Mouse (Mus musculus): Measurements from ENCODE around the gene Sntg2.

Gene Sntg2

DNA sequence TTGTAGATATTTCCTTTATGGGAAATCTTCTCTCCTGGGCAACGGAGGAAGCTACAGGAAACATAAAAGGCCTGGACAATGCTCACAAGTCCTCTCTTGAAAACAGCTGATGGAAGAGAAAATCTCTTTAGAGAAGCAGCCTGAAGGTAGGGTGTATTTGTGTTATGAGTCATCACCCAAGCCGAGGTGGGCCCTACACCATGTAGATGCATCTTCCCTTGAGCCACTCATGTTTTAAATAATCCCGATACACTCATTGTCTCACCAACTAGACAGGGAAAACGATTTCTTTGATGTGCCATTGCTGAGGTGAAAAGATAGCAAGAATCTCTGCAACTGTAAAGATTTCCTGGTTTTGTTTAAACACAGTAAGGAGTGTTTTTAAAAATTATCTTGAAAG, 89.4 kb downstream of the Sntg2 start:
- DNase-seq (ENCODE audit: low spot score), result no peak

DNA sequence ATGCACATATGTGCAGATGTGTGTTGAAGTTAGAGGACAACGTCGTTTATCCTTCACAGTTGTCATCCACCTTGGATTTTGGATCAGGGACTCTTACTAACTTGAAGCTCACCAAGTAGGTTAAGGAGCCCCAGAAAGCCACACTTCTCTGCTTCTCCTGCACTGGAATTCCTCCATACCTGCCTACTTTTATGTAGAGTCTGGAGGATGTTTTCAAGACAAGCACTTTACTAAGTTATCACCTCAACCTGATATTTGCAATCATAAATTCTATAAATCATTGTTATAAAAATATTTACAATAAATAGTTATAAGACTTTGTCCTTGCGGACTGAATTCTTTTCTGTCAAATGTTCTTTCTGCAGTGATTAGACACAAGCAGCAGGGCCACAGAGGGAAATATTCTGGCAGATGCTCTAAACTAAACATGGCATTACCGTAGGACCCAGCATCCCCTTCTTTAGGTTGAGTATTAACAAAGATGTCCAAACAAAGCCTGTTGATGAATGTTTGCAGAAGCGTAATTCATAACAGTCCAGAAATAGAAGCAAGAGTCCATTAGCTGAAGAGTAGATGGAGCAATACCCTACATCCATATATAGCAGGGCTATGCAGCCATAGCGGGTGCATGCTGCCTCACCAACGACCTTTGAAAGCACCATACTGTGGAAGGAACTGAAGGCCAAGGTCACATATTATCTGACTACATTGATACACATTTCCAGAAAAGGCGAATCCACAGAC, 100.8 kb downstream of the Sntg2 start:
- no peak for DNase-seq (ENCODE audit: low spot score)

DNA sequence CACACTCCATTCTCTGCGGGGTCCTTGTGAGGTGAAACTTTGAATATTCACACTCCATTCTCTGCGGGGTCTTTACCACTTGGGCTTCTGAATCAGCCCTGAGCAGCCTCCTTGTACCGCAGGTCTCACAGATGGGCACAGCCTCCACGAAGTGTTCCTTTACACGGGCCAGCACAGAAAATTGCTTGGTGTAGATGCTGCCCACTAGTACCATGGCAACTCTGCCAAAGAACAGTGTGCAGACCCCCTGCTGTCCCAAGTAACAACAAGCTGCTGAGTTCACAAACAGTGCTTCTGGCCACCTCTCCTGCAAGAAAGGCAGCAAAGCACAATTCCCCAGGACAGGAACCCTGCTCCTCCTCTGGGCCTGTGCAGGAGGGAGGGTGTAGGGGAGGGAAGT, 109.0 kb downstream of the Sntg2 start:
- no peak for DNase-seq (ENCODE audit: low spot score)

DNA sequence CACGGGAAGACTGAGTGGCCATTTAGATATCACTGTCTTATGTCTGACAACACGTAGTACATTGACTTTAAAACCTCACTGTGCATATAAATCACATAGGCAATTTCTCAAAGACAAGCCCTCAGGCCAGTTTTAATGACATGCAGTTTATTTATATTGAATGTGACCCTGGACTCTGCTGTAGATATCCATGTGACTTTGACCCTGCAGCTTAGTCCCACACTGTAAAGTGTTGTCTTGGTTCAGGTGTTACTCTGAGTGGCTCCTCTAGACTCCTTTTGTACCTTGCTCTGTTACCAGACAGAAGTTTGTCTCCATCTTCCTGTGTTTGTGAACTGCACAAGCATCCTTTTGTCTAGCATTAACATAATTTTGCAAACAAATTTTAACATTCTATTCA, 112.0 kb downstream of the Sntg2 start:
- no peak for DNase-seq (ENCODE audit: low spot score)

DNA sequence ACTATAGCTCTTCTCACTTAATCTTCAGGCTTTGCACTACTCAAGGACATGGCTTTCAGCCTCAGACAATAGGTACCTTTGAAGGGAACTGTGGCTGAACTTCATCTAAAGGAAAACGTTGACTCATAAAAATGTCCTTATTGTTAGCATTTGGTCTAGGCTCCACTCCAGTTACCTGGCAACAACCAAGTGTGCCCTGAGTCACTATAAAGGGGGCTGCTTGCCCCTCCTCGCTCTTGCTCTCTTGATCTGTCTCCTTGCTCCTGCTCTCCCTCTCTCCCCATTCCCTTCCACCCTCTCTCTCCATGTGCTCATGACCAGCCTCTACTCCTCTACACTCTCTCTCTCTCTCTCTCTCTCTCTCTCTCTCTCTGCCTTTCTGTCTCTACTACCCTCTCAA, 114.5 kb downstream of the Sntg2 start:
- DNase-seq (ENCODE audit: low spot score), result no peak

DNA sequence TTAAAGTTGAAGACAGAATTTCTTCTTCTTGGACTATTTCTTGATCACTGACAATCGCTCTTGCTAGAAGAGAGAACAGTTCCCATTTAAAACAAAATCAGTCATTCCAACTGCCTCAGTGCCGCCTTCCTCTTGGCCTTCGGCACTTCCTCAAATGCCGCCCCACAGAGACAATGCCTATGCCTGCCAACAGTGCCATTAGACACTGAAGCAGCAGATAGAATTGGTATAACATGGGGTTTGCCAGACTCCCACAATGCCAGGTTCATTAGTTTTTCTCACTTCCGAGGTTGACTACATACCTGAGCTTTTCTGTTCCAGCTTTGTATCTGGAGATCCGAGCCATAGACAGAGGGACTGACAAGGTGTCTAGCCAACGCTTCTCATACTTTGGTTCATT, 115.5 kb downstream of the Sntg2 start:
- DNase-seq (ENCODE audit: low spot score), result no peak

DNA sequence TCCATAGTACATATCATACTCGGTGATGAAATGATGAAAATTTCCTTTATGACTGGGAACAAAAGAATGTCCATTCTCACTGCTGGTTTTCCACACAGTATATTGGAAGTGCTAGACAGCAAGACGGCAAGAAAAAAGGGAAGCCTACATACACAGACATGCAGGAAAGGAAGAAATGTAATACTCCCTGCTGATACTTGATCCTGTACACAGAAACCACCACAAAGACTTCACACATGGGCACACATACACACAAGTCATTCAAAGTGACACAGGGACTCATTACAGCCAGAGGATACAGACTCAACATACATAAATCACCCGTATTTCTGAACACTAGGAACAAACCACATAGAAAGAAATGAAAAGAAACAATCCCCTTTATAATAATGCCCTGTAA, 117.0 kb downstream of the Sntg2 start:
- no peak for DNase-seq (ENCODE audit: low spot score)

DNA sequence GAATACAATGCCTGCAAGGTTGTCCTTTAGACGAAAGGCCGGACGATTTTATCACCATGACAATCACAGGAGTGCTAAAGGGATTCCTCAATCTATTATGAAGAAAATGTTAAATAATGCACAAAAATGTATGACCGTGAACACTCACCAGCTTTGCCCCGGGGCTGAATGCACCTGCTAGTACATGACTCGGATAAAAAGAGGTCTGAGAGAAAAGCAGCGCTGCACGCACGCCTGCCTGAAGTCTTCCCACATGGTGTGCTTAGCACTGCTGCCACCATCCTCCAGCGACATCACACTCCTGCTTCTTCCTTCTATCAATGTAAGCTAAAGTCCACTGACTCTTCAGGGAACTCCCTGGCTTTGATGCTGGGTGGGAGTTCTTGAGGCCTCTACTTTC, 118.6 kb downstream of the Sntg2 start:
- DNase-seq (ENCODE audit: low spot score), result no peak

DNA sequence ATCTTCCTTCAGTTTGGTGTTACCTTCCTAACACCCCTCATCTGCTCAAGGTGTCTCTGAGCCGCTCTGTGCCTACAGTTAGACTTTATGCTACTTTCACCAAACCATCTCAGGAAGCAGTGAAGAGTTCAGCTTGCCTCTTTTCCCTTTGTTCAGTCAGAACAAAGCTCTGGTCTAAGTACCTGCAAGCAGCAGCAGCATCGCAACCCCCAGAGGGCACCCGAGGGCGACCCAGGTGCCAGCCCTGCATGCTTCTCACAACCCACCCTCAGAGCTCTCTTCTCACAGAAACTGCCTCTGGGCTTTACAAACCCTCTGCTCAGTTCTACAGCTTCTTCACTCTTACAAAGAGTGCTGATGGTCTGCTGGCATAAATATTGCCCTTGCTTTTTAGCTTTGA, 120.8 kb downstream of the Sntg2 start:
- DNase-seq (ENCODE audit: low spot score), result no peak

DNA sequence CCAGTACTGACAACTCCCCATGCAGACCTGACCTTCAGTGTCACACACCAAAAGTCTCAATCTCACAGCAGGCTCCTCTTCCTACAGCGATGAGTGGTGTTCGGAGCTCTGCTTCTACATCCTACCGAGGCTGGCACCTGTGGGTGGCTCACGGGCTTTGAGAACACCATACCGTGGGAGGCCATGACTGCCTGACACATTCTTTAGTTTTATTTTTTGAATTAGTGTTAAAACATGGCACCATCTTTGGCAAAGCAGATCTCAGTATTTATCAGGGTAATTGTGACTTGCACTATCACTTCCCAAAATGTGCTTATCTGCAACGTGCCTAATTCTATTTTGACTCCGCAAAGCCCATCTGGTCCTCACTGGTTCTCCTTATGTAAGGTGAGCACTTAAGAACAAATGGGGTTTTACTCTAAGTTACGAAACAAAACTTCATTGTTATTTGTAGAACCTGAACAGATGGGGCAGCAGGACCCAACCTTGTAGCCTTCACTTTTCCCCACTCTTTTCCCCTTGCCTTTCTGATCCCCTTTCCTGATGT, 121.8 kb downstream of the Sntg2 start:
- no peak for DNase-seq (ENCODE audit: low spot score)

DNA sequence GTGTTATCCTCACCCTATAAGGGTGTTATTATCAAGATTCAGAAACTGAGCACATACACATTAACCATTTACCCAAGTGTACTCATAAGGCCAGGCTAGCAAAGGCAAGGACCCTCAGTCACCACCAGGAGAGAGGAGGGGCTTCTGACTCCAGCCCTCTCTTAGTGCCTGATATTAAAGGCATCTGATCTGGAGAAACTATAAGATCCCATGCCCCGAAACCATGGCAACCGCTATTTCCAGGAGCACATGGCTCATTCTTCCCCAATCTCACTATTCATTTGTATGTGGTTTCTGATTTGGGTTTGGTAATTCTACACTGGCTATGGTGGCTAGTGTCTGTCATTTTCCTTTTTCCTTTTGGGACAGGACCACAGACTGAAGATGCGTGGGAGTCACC, 124.1 kb downstream of the Sntg2 start:
- no peak for DNase-seq (ENCODE audit: low spot score)

DNA sequence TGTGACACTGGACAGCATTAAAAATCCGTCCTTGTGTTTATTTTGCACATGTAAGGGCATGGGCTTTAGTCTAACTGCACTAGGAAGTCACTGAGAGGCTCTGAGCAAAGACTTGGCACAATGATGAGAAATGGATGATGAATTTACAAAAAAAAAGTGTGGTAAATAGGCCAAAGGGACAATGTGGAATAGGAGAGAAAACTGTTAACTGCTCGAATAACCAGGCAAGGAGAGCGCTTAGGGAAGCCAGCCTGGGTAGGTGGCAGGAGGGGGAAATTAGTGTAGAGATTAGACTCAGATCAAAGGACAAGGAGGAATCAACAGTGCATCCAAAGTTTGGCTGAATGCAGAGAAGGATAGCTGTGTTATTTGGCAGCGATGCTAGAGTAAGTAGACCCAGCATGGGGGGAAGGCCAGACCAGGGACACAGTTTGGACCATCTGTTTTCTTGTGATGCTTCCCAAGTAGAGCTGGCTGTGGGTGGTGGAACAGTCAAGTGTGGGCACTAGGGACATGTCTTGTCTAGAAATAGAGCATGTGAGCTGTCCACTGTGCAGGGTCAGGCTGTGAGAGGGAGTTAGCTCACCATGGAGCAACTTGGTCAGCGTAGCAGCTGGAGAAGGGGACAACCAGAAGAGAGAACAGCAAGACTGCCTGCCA, 126.8 kb downstream of the Sntg2 start:
- DNase-seq (ENCODE audit: low spot score), result no peak

DNA sequence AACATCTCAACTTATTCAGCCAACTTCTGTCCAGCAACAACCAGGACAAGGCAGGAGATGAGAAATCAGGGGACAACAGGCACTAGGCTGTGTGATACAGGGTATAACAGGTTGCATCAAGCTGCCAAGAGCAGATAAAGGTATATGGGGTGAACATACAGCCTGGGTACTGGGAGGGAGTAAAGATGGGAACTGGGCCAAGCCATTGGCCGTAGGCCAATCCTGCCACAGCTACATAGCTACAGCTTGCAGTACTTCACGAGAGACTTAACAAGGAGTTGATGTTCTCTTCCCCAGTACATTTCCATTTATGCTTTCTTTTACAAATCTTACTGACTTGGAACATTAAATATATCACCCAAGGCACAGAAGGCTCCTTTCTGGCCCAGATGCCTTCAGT, 129.0 kb downstream of the Sntg2 start:
- DNase-seq (ENCODE audit: low spot score), result peak; percentile 31

DNA sequence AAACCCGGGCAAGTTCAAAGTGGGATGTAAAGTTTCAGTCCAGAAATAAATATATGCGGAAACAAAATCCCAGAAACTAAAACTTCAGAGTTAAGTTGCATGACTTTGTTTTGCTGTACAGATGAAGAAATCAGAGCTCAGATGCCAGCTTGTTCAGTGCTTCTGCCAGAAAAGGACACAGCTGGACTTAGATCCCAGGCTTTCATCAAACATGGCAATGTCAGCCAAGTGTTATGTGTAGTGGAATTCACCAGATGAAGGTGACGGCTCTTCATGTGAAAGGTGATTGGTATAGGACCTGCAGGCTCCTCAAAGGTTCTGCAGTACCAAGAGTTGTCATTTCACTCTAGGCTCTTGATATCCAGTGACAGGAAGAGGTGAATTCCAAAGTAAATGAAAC, 132.3 kb downstream of the Sntg2 start:
- DNase-seq (ENCODE audit: low spot score), result no peak

DNA sequence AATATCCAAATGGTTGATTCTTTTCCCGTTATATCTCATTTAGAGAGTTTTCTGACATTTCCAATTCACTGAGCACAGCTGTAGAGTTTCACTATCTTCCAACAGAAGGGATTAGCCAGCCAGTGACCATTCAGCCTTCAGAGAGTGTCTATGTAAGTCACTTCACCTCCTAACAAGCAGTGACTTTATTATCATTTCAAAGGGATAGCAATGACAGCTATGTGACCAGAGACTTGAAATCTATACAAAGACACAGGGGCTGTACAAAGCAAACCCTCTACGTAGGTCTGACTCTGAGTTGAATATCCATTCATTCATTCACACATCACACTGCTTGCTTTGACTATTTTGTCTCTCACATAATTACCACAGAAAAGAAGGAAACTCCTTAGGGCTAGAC, 138.2 kb downstream of the Sntg2 start:
- no peak for DNase-seq (ENCODE audit: low spot score)

DNA sequence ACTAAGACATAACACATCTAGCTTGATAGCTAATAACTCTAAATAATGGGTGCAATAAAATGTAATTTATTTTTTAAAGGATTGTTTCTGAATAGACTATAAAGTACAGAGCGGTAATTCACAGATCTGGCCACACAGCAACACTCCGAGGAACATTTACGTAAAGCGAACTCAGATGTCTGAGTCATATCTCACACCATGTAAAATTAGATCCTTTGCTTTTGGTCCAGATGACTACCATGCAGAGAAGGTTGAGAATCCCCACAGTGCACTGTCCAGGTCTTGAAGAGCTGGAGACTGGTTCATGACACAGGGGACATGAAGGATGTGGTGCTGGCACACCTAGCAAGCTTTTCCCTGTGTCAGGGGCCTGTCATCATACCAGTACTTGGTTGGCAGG, 145.2 kb downstream of the Sntg2 start:
- no peak for DNase-seq (ENCODE audit: low spot score)

DNA sequence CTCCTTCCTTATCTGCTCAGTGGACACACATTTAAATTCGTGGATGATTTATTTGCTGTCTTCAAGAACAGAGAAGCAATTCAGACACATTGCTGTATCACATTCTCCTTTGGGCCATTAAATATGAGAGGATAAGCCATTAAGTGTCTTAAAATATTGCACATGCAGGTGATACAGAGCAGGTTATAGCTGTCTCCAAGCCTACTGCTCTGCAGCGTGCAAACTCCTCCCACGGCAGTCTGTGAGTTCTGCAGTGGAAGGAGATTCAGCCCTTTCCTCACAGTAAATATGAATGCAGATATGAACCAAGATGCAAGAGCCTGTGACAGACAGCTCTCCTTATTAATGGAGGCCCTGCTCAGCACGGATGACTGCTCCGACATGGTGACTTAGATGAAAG, 146.9 kb downstream of the Sntg2 start:
- DNase-seq (ENCODE audit: low spot score), result no peak

DNA sequence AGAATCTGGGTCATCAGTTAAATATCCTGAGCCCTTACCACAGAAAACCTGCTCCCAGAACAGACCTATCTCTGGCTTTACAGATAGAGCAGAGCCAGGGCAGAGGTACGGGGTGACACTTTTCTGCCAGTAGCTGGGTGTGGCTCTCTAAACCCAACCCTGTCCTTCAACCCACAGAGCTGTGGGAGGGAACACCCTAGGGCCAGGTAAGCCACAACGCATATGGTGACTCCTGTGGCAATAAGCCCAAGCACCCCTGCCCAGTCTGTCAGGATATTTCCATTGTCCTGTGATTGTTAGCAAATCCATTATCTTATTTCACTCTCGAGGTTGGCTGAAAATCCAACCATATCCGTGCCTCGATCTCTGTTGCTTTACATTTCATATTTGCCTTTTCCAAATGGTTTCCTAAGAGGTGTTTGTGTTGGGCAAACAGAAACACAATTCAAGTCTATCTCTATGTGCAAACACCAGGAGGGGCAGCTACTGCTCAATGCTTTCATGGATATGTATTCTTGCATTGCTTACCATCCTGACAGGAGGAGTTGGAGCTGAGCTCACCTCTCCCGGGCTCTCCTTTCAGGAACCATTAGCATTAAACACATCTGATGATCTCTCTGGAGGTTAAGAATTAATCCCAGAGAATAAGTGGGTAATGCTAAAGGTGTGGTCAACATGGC, 156.3 kb downstream of the Sntg2 start:
- no peak for DNase-seq (ENCODE audit: low spot score)

DNA sequence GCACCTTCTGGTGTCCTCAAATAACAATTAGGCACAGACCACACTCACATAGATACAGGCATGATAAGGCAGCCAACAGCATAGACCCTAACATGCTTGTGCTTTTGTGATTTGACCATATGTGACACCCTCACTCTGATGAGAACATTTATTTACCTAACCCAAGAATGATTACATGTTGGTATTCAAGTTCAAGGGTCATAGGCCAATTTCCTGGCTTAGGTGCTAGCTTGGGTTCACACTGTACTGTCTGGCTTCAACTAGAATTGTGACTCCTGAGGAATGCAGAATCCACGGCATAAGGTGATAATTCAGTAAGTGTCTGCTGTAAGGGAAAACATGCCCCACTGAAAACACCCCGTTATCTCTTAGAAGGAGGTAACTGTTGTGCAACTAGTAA, 158.4 kb downstream of the Sntg2 start:
- DNase-seq (ENCODE audit: low spot score), result no peak

DNA sequence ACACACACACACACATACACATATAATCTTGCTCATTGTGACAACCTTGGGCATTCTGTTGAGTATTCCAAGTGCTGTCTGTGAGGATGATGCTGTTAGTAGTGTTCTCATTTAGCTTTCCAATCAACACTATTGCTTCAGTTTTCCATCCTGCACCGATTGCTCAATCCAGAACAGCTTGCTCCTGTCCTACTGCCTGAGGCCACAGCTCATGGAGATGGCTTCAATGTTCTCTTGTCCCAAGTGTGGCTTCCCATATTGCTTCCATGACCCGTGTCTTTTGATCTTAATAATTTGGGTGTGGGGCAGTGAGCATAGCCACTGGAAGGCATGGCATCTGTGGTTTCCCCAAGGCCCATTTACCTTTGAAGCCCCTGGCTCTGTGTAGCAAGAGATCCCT, 162.8 kb downstream of the Sntg2 start:
- no peak for DNase-seq (ENCODE audit: low spot score)

DNA sequence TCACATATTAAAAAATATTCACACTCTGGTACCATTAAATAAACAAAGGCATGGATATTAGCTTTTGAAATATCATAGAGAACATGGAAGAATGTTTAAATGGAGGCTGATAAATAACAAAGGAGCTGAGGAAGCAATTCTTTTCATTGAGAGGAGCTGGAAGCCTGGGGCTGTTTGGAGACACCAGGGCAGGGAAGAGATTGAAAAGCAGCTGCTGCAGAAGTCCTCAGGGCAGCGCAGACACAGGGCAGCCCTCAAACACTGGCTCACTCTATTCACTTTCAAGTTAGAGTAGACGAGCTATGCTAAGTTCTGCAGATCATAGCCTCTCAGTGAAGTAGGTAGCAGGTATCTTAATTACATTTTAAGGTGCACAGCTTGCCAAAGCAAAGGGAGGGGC, 164.6 kb downstream of the Sntg2 start:
- no peak for DNase-seq (ENCODE audit: low spot score)

DNA sequence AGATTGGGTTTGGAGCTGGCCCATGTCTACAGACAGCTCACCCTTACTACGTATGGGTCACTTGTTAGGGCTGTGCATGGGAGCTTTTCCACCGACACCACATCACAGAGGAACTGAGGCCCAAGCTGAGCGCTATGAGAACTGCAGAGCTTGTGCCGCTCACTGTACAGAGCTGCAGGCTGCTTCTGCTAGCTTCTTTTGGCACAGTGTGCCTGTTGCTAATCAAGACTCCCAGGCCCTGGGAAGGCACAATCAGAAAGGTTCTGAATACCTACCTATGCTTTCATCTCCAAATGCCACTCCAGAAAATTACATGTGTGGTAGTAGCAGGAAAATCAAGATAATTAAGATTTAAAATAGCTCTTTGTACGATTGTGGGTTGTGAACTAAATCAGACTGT, 165.1 kb downstream of the Sntg2 start:
- DNase-seq (ENCODE audit: low spot score), result no peak

DNA sequence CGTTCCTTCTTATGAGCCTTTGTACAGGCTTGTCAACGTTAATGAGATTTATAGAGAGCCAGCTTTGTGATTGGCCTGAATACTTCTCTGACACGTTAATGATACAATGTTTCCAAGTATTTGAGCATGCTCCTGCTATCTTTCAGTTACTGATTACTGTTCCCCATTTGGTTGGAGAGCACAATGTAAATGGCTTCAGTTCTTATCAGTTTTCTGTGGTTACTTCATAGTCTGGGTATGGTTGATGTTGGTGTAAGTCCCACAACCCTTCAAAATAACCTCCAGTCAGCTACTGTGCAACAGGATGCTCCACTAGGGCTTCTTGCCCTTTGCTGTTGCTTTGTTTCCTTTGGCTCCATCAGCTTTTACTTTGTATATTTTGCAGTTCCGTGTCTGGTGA, 168.7 kb downstream of the Sntg2 start:
- DNase-seq (ENCODE audit: low spot score), result no peak

Data from urinary bladder, postnatal 14 days (tissue).